Mouse (Mus musculus) forelimb bud, embryonic 11.5 days (tissue): ENCODE results near the gene Mcm5.

Experiments
- DNase-seq: peaks from one replicate; pipeline ENCODE4 v3.0.0-alpha.2; 2012; ENCODE audit warnings: low read depth, low spot score

The Mcm5 gene

GRCm38 (mm10) chr8:75157471-75158230 is 48.3 kb downstream of the Mcm5 start:
- no peak for DNase-seq

GRCm38 (mm10) chr8:75169363-75169762 is 60.0 kb downstream of the Mcm5 start:
- DNase-seq: no peak

DNA sequence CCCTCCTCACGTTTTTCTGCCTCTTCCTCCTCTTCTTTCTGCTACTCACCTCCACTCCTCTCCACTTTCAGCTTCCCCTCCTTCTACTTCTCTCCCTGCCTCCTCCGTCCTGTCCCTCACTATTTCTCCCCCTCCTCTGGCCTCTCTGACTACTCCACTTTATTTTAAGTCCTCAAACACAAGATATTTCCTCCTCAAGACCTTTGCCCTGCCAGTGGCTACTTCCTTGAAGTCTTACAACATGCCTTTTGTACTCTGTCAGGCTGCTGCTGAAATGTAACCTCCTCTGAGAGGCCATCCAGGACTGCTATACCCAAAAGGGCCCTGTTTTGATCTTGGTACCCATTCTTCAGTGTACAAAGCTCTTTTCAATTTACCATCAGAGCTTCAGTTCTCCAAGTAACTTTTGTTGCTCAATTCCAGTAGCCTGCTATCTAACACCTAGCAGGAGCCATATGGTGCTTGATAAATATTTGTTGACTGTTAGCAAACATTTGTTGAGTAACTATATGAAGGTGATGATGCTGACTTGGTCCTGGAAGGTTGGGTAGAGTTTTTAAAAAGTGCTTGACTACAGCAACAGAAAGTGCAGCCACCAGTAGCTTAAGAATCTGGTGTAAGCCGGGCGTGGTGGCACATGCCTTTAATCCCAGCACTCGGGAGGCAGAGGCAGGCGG is 62.8 kb downstream of the Mcm5 start:
- DNase-seq: no peak
